Mouse (Mus musculus): ENCODE results near the gene Hist1h2ae. TPM values are rescaled to one million over a fixed set of nuclear protein-coding genes. Genes with fewer than 3 reads are reported as not detected.
"Not testable (repeated sequence)": the region's sequence is repeated elsewhere in the genome, so short reads cannot be mapped to it uniquely, and the experiment has no call there.

Gene Hist1h2ae
- polyA plus RNA-seq, 1 experiment from 2014 or later, result 34.5 TPM

- not testable (repeated sequence) for H3K9me3 ChIP-seq (replicated peaks; ENCODE audit: control insufficient read depth, low read length); H3K36me3 ChIP-seq (ENCODE audit: control insufficient read depth, insufficient read depth, low read length); ATAC-seq (replicated peaks; ENCODE audit: insufficient number of reproducible peaks, low FRiP score, low TSS enrichment); H3K27me3 ChIP-seq (ENCODE audit: control insufficient read depth, insufficient read depth, low read length)
- Histone ChIP-seq H3K9ac (ENCODE audit: low read depth, low read length) (peak overlapping the region; percentile 76), H3K4me1 (ENCODE audit: control insufficient read depth, insufficient read depth, low read length) (peaks cover 10% of the 10 kb centered on the region), H3K4me3 (ENCODE audit: low read depth, low read length) (peak overlapping the region; percentile 51), H3K27ac (ENCODE audit: low read depth, low read length) (peak overlapping the region; percentile 96), H3K4me2 (peak overlapping the region; percentile 75)
- WGBS (ENCODE audit: insufficient replicate concordance), result 13% methylated on average over 17 of the region's 20 CpGs
These were observed 2.2 kb upstream of the Hist1h2ae start for GRCm38 (mm10) chr13:23573034-23573897.

GRCm38 (mm10) chr13:23572218-23573033 lies 1.4 kb upstream of the Hist1h2ae start:
- Histone ChIP-seq H3K9me3 (replicated peaks; ENCODE audit: control insufficient read depth, low read length) (no peaks in the 10 kb centered on the region), H3K27ac (ENCODE audit: low read depth, low read length) (peak overlapping the region; percentile 96), H3K4me1 (ENCODE audit: control insufficient read depth, insufficient read depth, low read length) (peaks cover 10% of the 10 kb centered on the region), H3K27me3 (ENCODE audit: control insufficient read depth, insufficient read depth, low read length) (no peaks in the 10 kb centered on the region), H3K4me3 (ENCODE audit: low read depth, low read length) (peak overlapping the region; percentile 51), H3K36me3 (ENCODE audit: control insufficient read depth, insufficient read depth, low read length) (no peaks in the 10 kb centered on the region), H3K9ac (ENCODE audit: low read depth, low read length) (peak overlapping the region; percentile 78; the same call in 1 of the 2 replicates), H3K4me2 (peak overlapping the region; percentile 75)
- WGBS (ENCODE audit: insufficient replicate concordance), result 40% methylated on average over 2 of the region's 2 CpGs
- ATAC-seq (replicated peaks; ENCODE audit: insufficient number of reproducible peaks, low FRiP score, low TSS enrichment), result no peak

GRCm38 (mm10) chr13:23571504-23572217 lies 641 bp upstream of the Hist1h2ae start:
- not testable (repeated sequence) for H3K27me3 ChIP-seq (ENCODE audit: control insufficient read depth, insufficient read depth, low read length); ATAC-seq (replicated peaks; ENCODE audit: insufficient number of reproducible peaks, low FRiP score, low TSS enrichment); H3K4me1 ChIP-seq (ENCODE audit: control insufficient read depth, insufficient read depth, low read length); H3K36me3 ChIP-seq (ENCODE audit: control insufficient read depth, insufficient read depth, low read length); H3K9me3 ChIP-seq (replicated peaks; ENCODE audit: control insufficient read depth, low read length)
- WGBS (ENCODE audit: insufficient replicate concordance), result 4% methylated on average over 10 of the region's 34 CpGs
- Histone ChIP-seq H3K9ac (ENCODE audit: low read depth, low read length) (peak overlapping the region; percentile 78), H3K4me2 (peak overlapping the region; percentile 75), H3K4me3 (ENCODE audit: low read depth, low read length) (peak overlapping the region; percentile 51), H3K27ac (ENCODE audit: low read depth, low read length) (peak overlapping the region; percentile 96)

GRCm38 (mm10) chr13:23570261-23571021 lies 579 bp downstream of the Hist1h2ae start:
- 4% methylated on average over 23 of the region's 41 CpGs for WGBS (ENCODE audit: insufficient replicate concordance)

GRCm38 (mm10) chr13:23564482-23564881 lies 6.5 kb downstream of the Hist1h2ae start:
- H3K4me2 ChIP-seq, result no peak overlapping the region
- H3K9me3 ChIP-seq (replicated peaks; ENCODE audit: control insufficient read depth, low read length), result no peaks in the 10 kb centered on the region
- no peak overlapping the region for H3K27ac ChIP-seq (ENCODE audit: low read depth, low read length)

More at GRCm38 (mm10) chr13:23570261-23571021, 579 bp downstream of the Hist1h2ae start:
- peak; percentile 5; the same call in 1 of the 2 replicates for ATAC-seq (replicated peaks; ENCODE audit: insufficient number of reproducible peaks, low FRiP score, low TSS enrichment)
- Histone ChIP-seq H3K27ac (ENCODE audit: low read depth, low read length) (peak overlapping the region; percentile 96), H3K4me2 (peak overlapping the region; percentile 75), H3K9ac (ENCODE audit: low read depth, low read length) (peak overlapping the region; percentile 62), H3K4me3 (ENCODE audit: low read depth, low read length) (peak overlapping the region; percentile 51)
- not testable (repeated sequence) for H3K36me3 ChIP-seq (ENCODE audit: control insufficient read depth, insufficient read depth, low read length); H3K9me3 ChIP-seq (replicated peaks; ENCODE audit: control insufficient read depth, low read length); H3K27me3 ChIP-seq (ENCODE audit: control insufficient read depth, insufficient read depth, low read length); H3K4me1 ChIP-seq (ENCODE audit: control insufficient read depth, insufficient read depth, low read length)

GRCm38 (mm10) chr13:23562699-23563462 lies 8.1 kb downstream of the Hist1h2ae start:
- peak; percentile 55; the same call in 1 of the 2 replicates for ATAC-seq (replicated peaks; ENCODE audit: insufficient number of reproducible peaks, low FRiP score, low TSS enrichment)

More at GRCm38 (mm10) chr13:23564482-23564881, 6.5 kb downstream of the Hist1h2ae start:
- no peaks in the 10 kb centered on the region for H3K36me3 ChIP-seq (ENCODE audit: control insufficient read depth, insufficient read depth, low read length)
- no peaks in the 10 kb centered on the region for H3K4me1 ChIP-seq (ENCODE audit: control insufficient read depth, insufficient read depth, low read length)
- no peak overlapping the region for H3K9ac ChIP-seq (ENCODE audit: low read depth, low read length)
- no peaks in the 10 kb centered on the region for H3K27me3 ChIP-seq (ENCODE audit: control insufficient read depth, insufficient read depth, low read length)
- H3K4me3 ChIP-seq (ENCODE audit: low read depth, low read length), result no peak overlapping the region
- WGBS (ENCODE audit: insufficient replicate concordance), result 76% methylated on average over 2 of the region's 2 CpGs
- no peak for ATAC-seq (replicated peaks; ENCODE audit: insufficient number of reproducible peaks, low FRiP score, low TSS enrichment)

GRCm38 (mm10) chr13:23561883-23562659 lies 8.9 kb downstream of the Hist1h2ae start, which contains the start of gene Hist1h3e:
TSS of gene Hist1h3e (minus strand) at chr13:23562369.
- H3K27ac ChIP-seq (ENCODE audit: low read depth, low read length), result peak within 1 kb of the TSS; percentile 97
- peak within 1 kb of the TSS; percentile 79 for H3K4me2 ChIP-seq
- not testable (repeated sequence) for H3K4me1 ChIP-seq (ENCODE audit: control insufficient read depth, insufficient read depth, low read length); H3K9me3 ChIP-seq (replicated peaks; ENCODE audit: control insufficient read depth, low read length); H3K27me3 ChIP-seq (ENCODE audit: control insufficient read depth, insufficient read depth, low read length); H3K36me3 ChIP-seq (ENCODE audit: control insufficient read depth, insufficient read depth, low read length)
- ATAC-seq (replicated peaks; ENCODE audit: insufficient number of reproducible peaks, low FRiP score, low TSS enrichment), result peak; percentile 88
- H3K4me3 ChIP-seq (ENCODE audit: low read depth, low read length), result peak within 1 kb of the TSS; percentile 42
- peak within 1 kb of the TSS; percentile 77 for H3K9ac ChIP-seq (ENCODE audit: low read depth, low read length)
- WGBS (ENCODE audit: insufficient replicate concordance), result under 1% methylated on average over 53 of the region's 67 CpGs

More at GRCm38 (mm10) chr13:23562699-23563462, 8.1 kb downstream of the Hist1h2ae start:
- Histone ChIP-seq H3K27ac (ENCODE audit: low read depth, low read length) (peak overlapping the region; percentile 97), H3K36me3 (ENCODE audit: control insufficient read depth, insufficient read depth, low read length) (no peaks in the 10 kb centered on the region), H3K27me3 (ENCODE audit: control insufficient read depth, insufficient read depth, low read length) (no peaks in the 10 kb centered on the region), H3K9ac (ENCODE audit: low read depth, low read length) (peak overlapping the region; percentile 77), H3K4me1 (ENCODE audit: control insufficient read depth, insufficient read depth, low read length) (no peaks in the 10 kb centered on the region), H3K9me3 (replicated peaks; ENCODE audit: control insufficient read depth, low read length) (no peaks in the 10 kb centered on the region), H3K4me2 (peak overlapping the region; percentile 79), H3K4me3 (ENCODE audit: low read depth, low read length) (peak overlapping the region; percentile 42)
- 3% methylated on average over 18 of the region's 18 CpGs for WGBS (ENCODE audit: insufficient replicate concordance)

Data from heart, embryonic 11.5 days (tissue).